Mouse (Mus musculus): ENCODE results near the gene Ptprq. TPM values are rescaled to one million over a fixed set of nuclear protein-coding genes. Genes with fewer than 3 reads are reported as not detected.

The Ptprq gene
- polyA plus RNA-seq, 1 experiment from 2014 or later: 0.07 TPM

GRCm38 (mm10) chr10:107626648-107627047 is 93.2 kb downstream of the Ptprq start:
- Histone ChIP-seq H3K9ac (no peak overlapping the region), H3K27me3 (replicated peaks) (no peaks in the 10 kb centered on the region), H3K4me3 (no peak overlapping the region), H3K27ac (replicated peaks) (no peak overlapping the region), H3K9me3 (no peaks in the 10 kb centered on the region), H3K4me2 (no peak overlapping the region), H3K4me1 (no peaks in the 10 kb centered on the region), H3K36me3 (no peaks in the 10 kb centered on the region)
- no peak for ATAC-seq (ENCODE audit: extremely low read depth, insufficient number of reproducible peaks, low FRiP score, low TSS enrichment)
- 53% methylated on average over 1 of the region's 1 CpGs for WGBS

- ATAC-seq (ENCODE audit: extremely low read depth, insufficient number of reproducible peaks, low FRiP score, low TSS enrichment): no peak
- Histone ChIP-seq H3K36me3 (no peaks in the 10 kb centered on the region), H3K4me3 (no peak overlapping the region), H3K9ac (no peak overlapping the region), H3K9me3 (no peaks in the 10 kb centered on the region), H3K27ac (replicated peaks) (no peak overlapping the region), H3K4me1 (no peaks in the 10 kb centered on the region), H3K4me2 (no peak overlapping the region), H3K27me3 (replicated peaks) (no peaks in the 10 kb centered on the region)
- 59% methylated on average over 4 of the region's 4 CpGs for WGBS
Measured at GRCm38 (mm10) chr10:107624211-107624610, 95.6 kb downstream of the Ptprq start.

GRCm38 (mm10) chr10:107615460-107615859 is 104.4 kb downstream of the Ptprq start:
- no peaks in the 10 kb centered on the region for H3K4me1 ChIP-seq
- no peaks in the 10 kb centered on the region for H3K9me3 ChIP-seq
- H3K4me2 ChIP-seq: no peak overlapping the region
- H3K9ac ChIP-seq: no peak overlapping the region
- no peak overlapping the region for H3K27ac ChIP-seq (replicated peaks)
- ATAC-seq (ENCODE audit: extremely low read depth, insufficient number of reproducible peaks, low FRiP score, low TSS enrichment): no peak
- WGBS: 74% methylated on average over 2 of the region's 2 CpGs
- H3K36me3 ChIP-seq: no peaks in the 10 kb centered on the region
- H3K4me3 ChIP-seq: no peak overlapping the region
- no peaks in the 10 kb centered on the region for H3K27me3 ChIP-seq (replicated peaks)

GRCm38 (mm10) chr10:107601371-107601770 is 118.5 kb downstream of the Ptprq start:
- Histone ChIP-seq H3K4me2 (no peak overlapping the region), H3K4me3 (no peak overlapping the region), H3K27ac (replicated peaks) (no peak overlapping the region), H3K36me3 (no peaks in the 10 kb centered on the region), H3K4me1 (no peaks in the 10 kb centered on the region), H3K9me3 (no peaks in the 10 kb centered on the region), H3K27me3 (replicated peaks) (no peaks in the 10 kb centered on the region), H3K9ac (no peak overlapping the region)
- no peak for ATAC-seq (ENCODE audit: extremely low read depth, insufficient number of reproducible peaks, low FRiP score, low TSS enrichment)
- 84% methylated on average over 6 of the region's 6 CpGs for WGBS

- whole genome bisulfite sequencing: 70% methylated on average over 5 of the region's 5 CpGs
- Histone ChIP-seq H3K4me3 (no peak overlapping the region), H3K27ac (replicated peaks) (no peak overlapping the region), H3K9ac (no peak overlapping the region), H3K27me3 (replicated peaks) (no peaks in the 10 kb centered on the region), H3K4me2 (no peak overlapping the region), H3K9me3 (no peaks in the 10 kb centered on the region), H3K4me1 (no peaks in the 10 kb centered on the region), H3K36me3 (no peaks in the 10 kb centered on the region)
- no peak for ATAC-seq (ENCODE audit: extremely low read depth, insufficient number of reproducible peaks, low FRiP score, low TSS enrichment)
Measured at GRCm38 (mm10) chr10:107583360-107583759, 136.5 kb downstream of the Ptprq start.

GRCm38 (mm10) chr10:107569044-107569443 is 150.8 kb downstream of the Ptprq start:
- Histone ChIP-seq H3K4me2 (no peak overlapping the region), H3K27me3 (replicated peaks) (no peaks in the 10 kb centered on the region), H3K4me1 (no peaks in the 10 kb centered on the region), H3K36me3 (no peaks in the 10 kb centered on the region), H3K9me3 (no peaks in the 10 kb centered on the region), H3K9ac (no peak overlapping the region), H3K4me3 (no peak overlapping the region), H3K27ac (replicated peaks) (no peak overlapping the region)
- 61% methylated on average over 3 of the region's 3 CpGs for WGBS
- ATAC-seq (ENCODE audit: extremely low read depth, insufficient number of reproducible peaks, low FRiP score, low TSS enrichment): no peak

GRCm38 (mm10) chr10:107568261-107568660 is 151.6 kb downstream of the Ptprq start:
- no peak overlapping the region for H3K27ac ChIP-seq (replicated peaks)
- H3K4me1 ChIP-seq: no peaks in the 10 kb centered on the region
- no peak overlapping the region for H3K4me2 ChIP-seq
- no peaks in the 10 kb centered on the region for H3K27me3 ChIP-seq (replicated peaks)
- no peak for ATAC-seq (ENCODE audit: extremely low read depth, insufficient number of reproducible peaks, low FRiP score, low TSS enrichment)
- no peak overlapping the region for H3K9ac ChIP-seq
- no peaks in the 10 kb centered on the region for H3K9me3 ChIP-seq
- no peaks in the 10 kb centered on the region for H3K36me3 ChIP-seq
- no peak overlapping the region for H3K4me3 ChIP-seq
- WGBS: 78% methylated on average over 4 of the region's 4 CpGs

GRCm38 (mm10) chr10:107562875-107563274 is 157.0 kb downstream of the Ptprq start:
- ATAC-seq (ENCODE audit: extremely low read depth, insufficient number of reproducible peaks, low FRiP score, low TSS enrichment): no peak
- no peaks in the 10 kb centered on the region for H3K9me3 ChIP-seq
- H3K36me3 ChIP-seq: no peaks in the 10 kb centered on the region
- no peaks in the 10 kb centered on the region for H3K4me1 ChIP-seq
- no peak overlapping the region for H3K27ac ChIP-seq (replicated peaks)
- H3K9ac ChIP-seq: no peak overlapping the region
- H3K27me3 ChIP-seq (replicated peaks): no peaks in the 10 kb centered on the region
- WGBS: 37% methylated on average over 13 of the region's 13 CpGs
- H3K4me3 ChIP-seq: no peak overlapping the region
- 0 out of 2 replicates have a peak overlapping the region, but pooled peaks have one; percentile 5 for H3K4me2 ChIP-seq

- Histone ChIP-seq H3K4me1 (no peaks in the 10 kb centered on the region), H3K9ac (no peak overlapping the region), H3K4me3 (no peak overlapping the region), H3K27ac (replicated peaks) (no peak overlapping the region), H3K9me3 (no peaks in the 10 kb centered on the region), H3K27me3 (replicated peaks) (no peaks in the 10 kb centered on the region), H3K4me2 (no peak overlapping the region), H3K36me3 (no peaks in the 10 kb centered on the region)
- ATAC-seq (ENCODE audit: extremely low read depth, insufficient number of reproducible peaks, low FRiP score, low TSS enrichment): no peak
Measured at GRCm38 (mm10) chr10:107560881-107561280, 159.0 kb downstream of the Ptprq start.

- no peak overlapping the region for H3K4me3 ChIP-seq
- no peaks in the 10 kb centered on the region for H3K27me3 ChIP-seq (replicated peaks)
- no peaks in the 10 kb centered on the region for H3K9me3 ChIP-seq
- 53% methylated on average over 1 of the region's 1 CpGs for WGBS
- H3K4me1 ChIP-seq: no peaks in the 10 kb centered on the region
- H3K27ac ChIP-seq (replicated peaks): no peak overlapping the region
- ATAC-seq (ENCODE audit: extremely low read depth, insufficient number of reproducible peaks, low FRiP score, low TSS enrichment): no peak
- H3K9ac ChIP-seq: no peak overlapping the region
- H3K4me2 ChIP-seq: no peak overlapping the region
- no peaks in the 10 kb centered on the region for H3K36me3 ChIP-seq
Measured at GRCm38 (mm10) chr10:107543026-107543425, 176.8 kb downstream of the Ptprq start.

GRCm38 (mm10) chr10:107528758-107529157 is 191.1 kb downstream of the Ptprq start:
- Histone ChIP-seq H3K4me1 (no peaks in the 10 kb centered on the region), H3K9me3 (no peaks in the 10 kb centered on the region), H3K36me3 (no peaks in the 10 kb centered on the region), H3K27me3 (replicated peaks) (no peaks in the 10 kb centered on the region), H3K4me2 (no peak overlapping the region), H3K27ac (replicated peaks) (no peak overlapping the region), H3K9ac (no peak overlapping the region), H3K4me3 (no peak overlapping the region)
- no peak for ATAC-seq (ENCODE audit: extremely low read depth, insufficient number of reproducible peaks, low FRiP score, low TSS enrichment)
- WGBS: 45% methylated on average over 1 of the region's 1 CpGs

GRCm38 (mm10) chr10:107519216-107519615 is 200.6 kb downstream of the Ptprq start:
- Histone ChIP-seq H3K27ac (replicated peaks) (no peak overlapping the region), H3K36me3 (no peaks in the 10 kb centered on the region), H3K9me3 (no peaks in the 10 kb centered on the region), H3K27me3 (replicated peaks) (no peaks in the 10 kb centered on the region), H3K4me3 (no peak overlapping the region), H3K4me2 (no peak overlapping the region), H3K9ac (no peak overlapping the region), H3K4me1 (no peaks in the 10 kb centered on the region)
- no peak for ATAC-seq (ENCODE audit: extremely low read depth, insufficient number of reproducible peaks, low FRiP score, low TSS enrichment)
- WGBS: 60% methylated on average over 5 of the region's 5 CpGs

All from heart, embryonic 13.5 days (tissue).